Mouse (Mus musculus) embryonic facial prominence, embryonic 15.5 days (tissue): ENCODE measurements at regions not wholly inside any gene's neighbourhood (a gene's known extent, or its start where the extent isn't known, plus 50 kb on each side); places are given as distances from the start of the nearest gene placed in this dataset.

Source experiments
- ATAC-seq: fragments of 200-750 bp; cut with Nextera tagmentation; 2 replicates; pipeline ENCODE4 v1.8.0; 2017; ENCODE audit warnings: low read depth, moderate TSS enrichment; ENCODE audit not compliant: insufficient number of reproducible peaks, low FRiP score, low TSS enrichment
- H3K27ac ChIP-seq: fragments of 300-500 bp; sonication (generic); replicated peaks from 2 replicates; pipeline ENCODE4 v1.5.1; 2015; ENCODE audit warnings: mild to moderate bottlenecking, inconsistent platforms
- H3K27me3 ChIP-seq: fragments of 300-500 bp; sonication (generic); 2 replicates; pipeline ENCODE4 v1.6.1; 2015; ENCODE audit warnings: inconsistent platforms
- H3K36me3 ChIP-seq: fragments of 300-500 bp; sonication (generic); 2 replicates; pipeline ENCODE4 v1.6.1; 2015; ENCODE audit warnings: mild to moderate bottlenecking, inconsistent platforms
- H3K4me1 ChIP-seq: fragments of 300-500 bp; sonication (generic); 2 replicates; pipeline ENCODE4 v1.6.1; 2015; ENCODE audit warnings: inconsistent platforms
- H3K4me2 ChIP-seq: fragments of 300-500 bp; sonication (generic); replicated peaks from 2 replicates; pipeline ENCODE4 v1.6.1; 2015; ENCODE audit warnings: mild to moderate bottlenecking, inconsistent platforms
- H3K4me3 ChIP-seq: fragments of 300-500 bp; sonication (generic); replicated peaks from 2 replicates; pipeline ENCODE4 v1.5.1; 2015; ENCODE audit warnings: mild to moderate bottlenecking, inconsistent platforms
- H3K9ac ChIP-seq: fragments of 300-500 bp; sonication (generic); 2 replicates; pipeline ENCODE4 v1.6.1; 2015; ENCODE audit warnings: inconsistent platforms
- H3K9me3 ChIP-seq: fragments of 300-500 bp; sonication (generic); replicated peaks from 2 replicates; pipeline ENCODE4 v1.6.1; 2016; ENCODE audit warnings: inconsistent platforms
- WGBS: fragments of 180-500 bp; shearing (Covaris S2); methylation state at CpG from one replicate; pipeline ENCODE4 v1.1.7; 2015; 5-methylcytosine and 5-hydroxymethylcytosine counted together

DNA sequence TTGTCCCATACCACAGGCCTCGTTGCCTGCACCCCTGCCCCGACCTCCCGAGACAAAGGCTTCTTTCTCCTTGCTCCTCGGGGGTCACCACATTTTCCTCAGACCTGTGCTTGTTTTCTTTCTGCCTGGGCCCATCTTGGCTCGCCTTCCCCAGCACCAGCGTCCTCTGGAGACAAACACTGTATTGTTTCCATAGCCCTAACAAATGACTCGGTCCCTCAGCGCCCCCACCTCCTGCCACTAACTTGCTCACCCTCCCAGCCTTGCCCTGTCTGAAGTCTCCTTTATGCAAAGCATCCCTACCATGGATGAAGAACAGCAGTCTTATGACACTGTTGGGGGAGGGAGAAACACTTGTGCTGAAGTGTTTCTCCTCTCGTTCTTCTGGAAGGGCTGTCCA lies 402.1 kb downstream of the Sox9 start:
- Histone ChIP-seq H3K9me3 (no peaks in the 10 kb centered on the region), H3K4me1 (peaks cover 12% of the 10 kb centered on the region; the same call in 1 of the 2 replicates), H3K27ac (no peak overlapping the region), H3K36me3 (no peaks in the 10 kb centered on the region), H3K4me2 (no peak overlapping the region), H3K4me3 (no peak overlapping the region), H3K9ac (no peak overlapping the region), H3K27me3 (no peaks in the 10 kb centered on the region)
- no peak for ATAC-seq
- whole genome bisulfite sequencing: 22% methylated on average over 9 of the region's 9 CpGs

DNA sequence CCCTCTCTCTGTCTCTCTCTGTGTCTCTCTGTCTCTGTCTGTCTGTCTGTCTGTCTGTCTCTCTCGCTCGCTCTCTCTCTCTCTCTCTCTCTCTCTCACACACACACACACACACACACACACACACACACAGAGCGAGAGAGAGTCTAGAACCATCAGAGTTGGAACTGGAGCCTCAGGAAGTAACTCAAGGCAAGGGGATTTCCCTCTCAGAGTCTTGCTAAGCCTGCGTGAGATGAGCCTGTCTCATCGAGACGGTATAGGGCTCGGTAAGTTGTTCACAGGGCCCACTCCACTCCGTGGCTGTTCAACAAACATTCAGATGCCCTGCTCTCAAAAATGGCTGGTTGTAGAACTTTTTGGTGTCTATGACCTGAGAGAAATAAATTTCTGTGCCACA lies 405.4 kb downstream of the Sox9 start:
- Histone ChIP-seq H3K36me3 (no peaks in the 10 kb centered on the region), H3K9ac (no peak overlapping the region), H3K4me1 (peaks cover 8% of the 10 kb centered on the region; the same call in 1 of the 2 replicates), H3K27me3 (no peaks in the 10 kb centered on the region), H3K4me2 (no peak overlapping the region), H3K4me3 (no peak overlapping the region), H3K9me3 (no peaks in the 10 kb centered on the region), H3K27ac (no peak overlapping the region)
- 68% methylated on average over 8 of the region's 8 CpGs for WGBS
- ATAC-seq: no peak

DNA sequence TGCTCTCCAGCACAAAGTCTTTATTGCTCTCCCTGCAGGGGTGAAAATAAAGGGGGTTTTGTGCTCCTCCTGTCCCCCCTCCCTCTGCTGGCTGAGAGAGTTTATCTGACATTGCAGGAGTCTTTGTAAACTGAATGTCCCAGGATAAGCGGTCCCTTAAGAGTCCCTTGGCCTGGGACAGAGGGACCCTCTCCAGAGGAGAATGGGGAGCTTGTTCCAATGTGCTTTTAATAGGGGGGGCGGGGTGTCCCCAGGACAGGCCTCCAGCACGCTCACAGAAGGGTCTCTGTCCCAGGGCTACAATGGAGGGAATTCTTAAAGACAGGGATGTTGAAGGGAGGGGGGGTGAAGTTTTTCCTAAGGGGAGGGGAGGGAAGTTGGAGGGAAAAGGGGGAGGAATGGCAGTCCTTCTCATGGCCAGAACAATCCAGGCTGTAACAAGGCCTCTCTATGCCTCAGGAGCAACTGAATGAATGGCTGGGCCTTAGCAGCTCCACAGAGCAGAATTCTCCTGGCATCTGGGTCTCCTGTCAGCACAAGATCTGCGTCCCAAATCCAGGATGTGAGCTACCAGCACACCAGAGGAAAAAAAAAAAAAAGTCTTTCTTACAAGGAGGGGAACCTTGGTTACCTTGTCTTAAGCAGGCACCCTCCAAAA lies 406.4 kb downstream of the Sox9 start:
- Histone ChIP-seq H3K4me2 (no peak overlapping the region), H3K4me1 (peaks cover 6% of the 10 kb centered on the region; the same call in 1 of the 2 replicates), H3K27ac (no peak overlapping the region), H3K27me3 (no peaks in the 10 kb centered on the region), H3K9me3 (no peaks in the 10 kb centered on the region), H3K9ac (no peak overlapping the region), H3K4me3 (no peak overlapping the region), H3K36me3 (no peaks in the 10 kb centered on the region)
- ATAC-seq: no peak
- WGBS: 34% methylated on average over 4 of the region's 4 CpGs

DNA sequence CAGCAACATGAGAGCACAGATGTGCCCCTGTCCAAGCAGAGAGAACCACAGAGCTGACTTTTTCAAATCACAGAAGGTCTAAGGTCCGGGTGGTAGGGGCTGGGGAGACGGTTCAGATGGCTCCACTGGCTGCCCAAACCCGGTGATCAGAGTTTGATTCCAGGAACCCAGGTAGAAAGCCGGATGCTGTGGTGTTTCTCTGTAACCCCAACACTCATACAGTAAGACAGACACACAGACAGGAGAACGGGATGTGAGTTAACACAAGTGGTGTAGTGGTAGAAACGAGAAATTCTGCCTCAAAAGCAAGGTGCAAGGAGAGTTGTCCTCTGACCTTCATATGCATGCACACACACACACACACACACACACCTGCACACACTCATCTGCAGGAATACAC lies 408.0 kb downstream of the Sox9 start:
- H3K36me3 ChIP-seq: no peaks in the 10 kb centered on the region
- no peaks in the 10 kb centered on the region for H3K9me3 ChIP-seq
- H3K27me3 ChIP-seq: no peaks in the 10 kb centered on the region
- H3K4me1 ChIP-seq: peaks cover 11% of the 10 kb centered on the region; the same call in 1 of the 2 replicates
- no peak overlapping the region for H3K4me2 ChIP-seq
- ATAC-seq: no peak
- H3K27ac ChIP-seq: no peak overlapping the region
- no peak overlapping the region for H3K4me3 ChIP-seq
- H3K9ac ChIP-seq: no peak overlapping the region
- 79% methylated on average over 6 of the region's 6 CpGs for WGBS

DNA sequence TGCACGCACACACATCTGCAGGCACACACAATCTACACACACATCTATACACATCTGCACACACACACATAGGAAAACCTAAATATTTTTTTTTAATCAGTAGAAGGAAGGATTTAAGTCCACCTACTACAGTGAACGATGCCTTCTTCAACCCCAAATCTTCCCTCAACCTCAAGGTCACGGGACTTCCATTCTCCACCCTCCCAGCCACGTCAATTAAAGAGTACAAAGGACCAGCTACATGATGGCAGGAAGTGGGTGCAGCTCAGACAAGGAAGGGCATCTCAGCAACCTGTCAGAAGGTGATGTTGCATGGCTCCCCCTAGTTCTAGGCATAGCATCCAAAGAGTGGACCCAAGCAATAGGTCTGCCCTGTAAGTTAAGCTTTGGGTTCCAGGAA lies 408.5 kb downstream of the Sox9 start:
- H3K36me3 ChIP-seq: no peaks in the 10 kb centered on the region
- H3K27me3 ChIP-seq: no peaks in the 10 kb centered on the region
- WGBS: 68% methylated on average over 4 of the region's 4 CpGs
- H3K9ac ChIP-seq: no peak overlapping the region
- H3K9me3 ChIP-seq: no peaks in the 10 kb centered on the region
- H3K4me3 ChIP-seq: no peak overlapping the region
- ATAC-seq: no peak
- H3K4me1 ChIP-seq: peaks cover 12% of the 10 kb centered on the region; the same call in 1 of the 2 replicates
- no peak overlapping the region for H3K4me2 ChIP-seq
- no peak overlapping the region for H3K27ac ChIP-seq

DNA sequence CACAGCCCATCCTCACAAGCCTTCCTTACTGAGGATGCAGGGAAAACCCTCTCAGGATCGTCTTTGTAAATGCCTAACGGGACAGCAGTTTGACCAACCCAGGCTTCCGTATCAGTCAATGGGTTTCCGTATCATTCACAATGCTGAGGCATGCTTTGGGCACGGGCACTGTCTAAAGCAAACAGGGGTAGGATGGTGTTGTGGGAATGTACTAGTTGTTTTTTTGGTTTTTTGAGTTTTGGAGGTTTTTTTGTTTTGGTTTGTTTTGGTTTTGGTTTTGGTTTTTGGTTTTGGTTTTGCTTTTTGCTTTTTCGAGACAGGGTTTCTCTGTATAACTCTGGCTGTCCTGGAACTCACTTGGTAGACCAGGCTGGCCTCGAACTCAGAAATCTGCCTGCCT lies 409.0 kb downstream of the Sox9 start:
- H3K36me3 ChIP-seq: no peaks in the 10 kb centered on the region
- ATAC-seq: no peak
- WGBS: 95% methylated on average over 7 of the region's 7 CpGs

DNA sequence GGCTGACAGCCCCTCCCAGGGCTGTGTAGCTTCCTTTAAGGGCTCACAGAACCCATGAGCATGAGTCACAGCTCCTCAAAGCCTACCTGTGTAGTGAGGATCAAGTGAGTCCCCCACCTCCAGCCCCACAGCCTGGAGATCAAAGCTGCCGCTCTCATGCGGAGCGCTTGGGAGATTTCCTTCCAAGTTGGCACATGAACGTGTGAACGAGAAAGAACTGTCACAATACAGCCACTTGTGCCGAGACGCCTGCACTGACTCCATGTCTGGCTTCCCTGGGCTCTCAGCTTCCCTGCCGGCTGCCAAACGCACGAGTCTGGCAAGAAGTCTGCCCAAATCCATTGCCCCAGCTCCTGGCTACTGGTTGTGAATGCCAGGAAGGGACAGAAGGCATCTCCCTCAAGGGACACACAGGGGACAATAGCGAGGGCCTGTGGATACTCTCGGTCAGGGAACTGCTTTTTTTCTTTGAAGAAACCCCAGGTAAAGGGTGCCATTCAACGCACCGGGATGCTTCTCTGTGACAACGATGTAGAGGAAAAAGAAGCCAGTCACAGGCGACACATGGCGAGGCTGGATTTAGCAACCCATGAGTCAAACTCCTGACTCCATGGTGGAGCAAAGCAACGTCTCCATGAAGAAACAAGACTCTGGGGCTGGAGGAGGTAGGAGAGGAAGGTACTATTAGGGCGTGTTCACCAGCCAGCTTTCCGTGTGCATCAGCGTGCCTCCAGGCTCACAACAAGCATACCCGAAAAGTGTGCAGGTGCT lies 410.2 kb downstream of the Sox9 start:
- 61% methylated on average over 22 of the region's 22 CpGs for WGBS
- no peaks in the 10 kb centered on the region for H3K27me3 ChIP-seq
- no peak for ATAC-seq
- no peak overlapping the region for H3K4me3 ChIP-seq
- H3K4me1 ChIP-seq: peaks cover 16% of the 10 kb centered on the region
- H3K36me3 ChIP-seq: no peaks in the 10 kb centered on the region
- no peak overlapping the region for H3K4me2 ChIP-seq
- H3K27ac ChIP-seq: no peak overlapping the region
- H3K9ac ChIP-seq: no peak overlapping the region
- H3K9me3 ChIP-seq: no peaks in the 10 kb centered on the region

More for the DNA sequence above, 409.0 kb downstream of the Sox9 start:
- H3K27me3 ChIP-seq: no peaks in the 10 kb centered on the region
- no peaks in the 10 kb centered on the region for H3K9me3 ChIP-seq
- no peak overlapping the region for H3K27ac ChIP-seq
- no peak overlapping the region for H3K4me2 ChIP-seq
- no peak overlapping the region for H3K4me3 ChIP-seq
- H3K4me1 ChIP-seq: peaks cover 12% of the 10 kb centered on the region; the same call in 1 of the 2 replicates
- H3K9ac ChIP-seq: no peak overlapping the region

DNA sequence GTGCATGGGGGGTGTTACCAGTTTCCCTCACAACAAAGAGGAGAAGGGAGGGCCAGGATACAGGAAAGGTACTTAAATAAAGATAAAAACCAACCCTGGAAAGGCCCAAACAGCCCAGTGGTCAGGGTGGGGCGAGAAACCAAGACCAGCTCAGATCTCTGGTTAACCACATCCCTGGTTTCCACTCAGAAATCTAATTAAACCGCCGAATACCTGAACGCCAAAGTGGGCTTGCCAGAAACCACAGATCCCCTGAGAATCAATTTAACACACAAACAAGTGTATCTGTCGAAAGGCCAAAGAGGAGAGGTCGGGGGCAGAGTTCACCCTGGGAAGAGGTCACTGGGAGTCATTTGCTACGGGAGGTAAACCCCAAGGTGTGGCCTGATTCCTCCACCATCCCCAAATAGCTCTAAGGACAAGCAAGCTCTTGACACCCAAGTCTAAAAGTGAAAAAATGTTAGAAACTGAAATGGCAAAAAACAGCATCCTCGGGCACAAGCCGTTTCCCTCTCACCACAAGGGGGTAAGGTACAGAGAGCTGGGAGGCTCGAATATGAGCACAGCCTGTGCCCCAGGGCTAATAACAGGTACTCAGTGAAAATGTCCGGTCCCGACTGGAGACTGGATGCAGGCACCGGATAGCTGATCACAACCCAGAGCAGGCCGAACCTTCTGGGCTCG lies 412.3 kb downstream of the Sox9 start:
- no peaks in the 10 kb centered on the region for H3K9me3 ChIP-seq
- H3K36me3 ChIP-seq: no peaks in the 10 kb centered on the region
- no peak overlapping the region for H3K27ac ChIP-seq
- H3K4me1 ChIP-seq: peaks cover 18% of the 10 kb centered on the region
- no peak overlapping the region for H3K9ac ChIP-seq
- 41% methylated on average over 15 of the region's 15 CpGs for WGBS
- no peaks in the 10 kb centered on the region for H3K27me3 ChIP-seq
- no peak overlapping the region for H3K4me3 ChIP-seq
- H3K4me2 ChIP-seq: no peak overlapping the region
- ATAC-seq: no peak
